Mouse (Mus musculus) cerebellum, postnatal 10 days (tissue): ENCODE results near the gene Calml4.
A peak's percentile ranks its signal among the peaks of the same experiment; 100 is the strongest.
"Not testable (repeated sequence)": the region's sequence is repeated elsewhere in the genome, so short reads cannot be mapped to it uniquely, and the experiment has no call there.

Experiments used
- DNase-seq, 2 experiments: peaks; one replicate each; pipeline ENCODE4 v3.0.0; 2021; ENCODE audit warnings: mixed read lengths in 2 of 2

Calml4 gene

GRCm38 (mm10) chr9:62857719-62858261, at the start of gene Calml4:
Calml4 (plus strand) TSS chr9:62858080.
- peak; percentile 84 to 88 for DNase-seq

GRCm38 (mm10) chr9:62810095-62810494, 47.8 kb upstream of the Calml4 start:
- DNase-seq: no peak

- DNase-seq: peak; percentile 79 to 81
These were observed 47.1 kb upstream of the Calml4 start for GRCm38 (mm10) chr9:62810543-62811515.

- peak; percentile 92 to 94 for DNase-seq
These were observed 46.3 kb upstream of the Calml4 start, which contains the start of gene Fem1b for GRCm38 (mm10) chr9:62811516-62812121. Fem1b (minus strand) TSS chr9:62811934.

GRCm38 (mm10) chr9:62812216-62813049, 45.4 kb upstream of the Calml4 start:
- peak in 1 of 2 experiments; percentile 29 for DNase-seq

- DNase-seq: no peak
These were observed 43.1 kb upstream of the Calml4 start for GRCm38 (mm10) chr9:62814751-62815150.

- no peak for DNase-seq
These were observed 41.4 kb upstream of the Calml4 start for GRCm38 (mm10) chr9:62816323-62817098.

GRCm38 (mm10) chr9:62817099-62817571, 40.7 kb upstream of the Calml4 start:
- peak; percentile 66 to 68 for DNase-seq

- DNase-seq: peak; percentile 69 to 75
These were observed 39.9 kb upstream of the Calml4 start for GRCm38 (mm10) chr9:62817828-62818614.

- DNase-seq: no peak
These were observed 38.4 kb upstream of the Calml4 start for GRCm38 (mm10) chr9:62819494-62819893.

- not testable (repeated sequence) for DNase-seq
These were observed 38.0 kb upstream of the Calml4 start for GRCm38 (mm10) chr9:62819910-62820309.

- no peak for DNase-seq
These were observed 37.1 kb upstream of the Calml4 start for GRCm38 (mm10) chr9:62820829-62821228.

- DNase-seq: no peak
These were observed 36.1 kb upstream of the Calml4 start for GRCm38 (mm10) chr9:62821811-62822210.

GRCm38 (mm10) chr9:62825791-62826393, 32.0 kb upstream of the Calml4 start:
- no peak for DNase-seq

- no peak for DNase-seq
These were observed 31.4 kb upstream of the Calml4 start for GRCm38 (mm10) chr9:62826456-62826855.

GRCm38 (mm10) chr9:62827939-62828652, 29.8 kb upstream of the Calml4 start:
- peak; percentile 40 to 50 for DNase-seq

GRCm38 (mm10) chr9:62828662-62829086, 29.2 kb upstream of the Calml4 start:
- DNase-seq: peak; percentile 95 to 96

GRCm38 (mm10) chr9:62829877-62830276, 28.0 kb upstream of the Calml4 start:
- no peak for DNase-seq

GRCm38 (mm10) chr9:62834906-62835305, 23.0 kb upstream of the Calml4 start:
- no peak for DNase-seq
